Mouse (Mus musculus) testis, adult 2 months (tissue): ENCODE measurements at regions not wholly inside any gene's neighbourhood (a gene's known extent, or its start where the extent isn't known, plus 50 kb on each side); places are given as distances from the start of the nearest gene placed in this dataset.

ENCODE experiments used
- CTCF ChIP-seq: fragments of 200-500 bp; IDR thresholded peaks from 2 replicates; pipeline ENCODE4 v1.5.1; 2012; ENCODE audit warnings: low read depth, mild to moderate bottlenecking, inconsistent platforms, low read length, moderate library complexity; ENCODE audit not compliant: control insufficient read depth, insufficient read depth, insufficient replicate concordance
- POLR2A ChIP-seq: fragments of 200-500 bp; IDR thresholded peaks from 2 replicates; pipeline ENCODE4 v1.6.1; 2012; ENCODE audit warnings: low read depth, mild to moderate bottlenecking, inconsistent platforms, low read length, moderate library complexity; ENCODE audit not compliant: control insufficient read depth

DNA sequence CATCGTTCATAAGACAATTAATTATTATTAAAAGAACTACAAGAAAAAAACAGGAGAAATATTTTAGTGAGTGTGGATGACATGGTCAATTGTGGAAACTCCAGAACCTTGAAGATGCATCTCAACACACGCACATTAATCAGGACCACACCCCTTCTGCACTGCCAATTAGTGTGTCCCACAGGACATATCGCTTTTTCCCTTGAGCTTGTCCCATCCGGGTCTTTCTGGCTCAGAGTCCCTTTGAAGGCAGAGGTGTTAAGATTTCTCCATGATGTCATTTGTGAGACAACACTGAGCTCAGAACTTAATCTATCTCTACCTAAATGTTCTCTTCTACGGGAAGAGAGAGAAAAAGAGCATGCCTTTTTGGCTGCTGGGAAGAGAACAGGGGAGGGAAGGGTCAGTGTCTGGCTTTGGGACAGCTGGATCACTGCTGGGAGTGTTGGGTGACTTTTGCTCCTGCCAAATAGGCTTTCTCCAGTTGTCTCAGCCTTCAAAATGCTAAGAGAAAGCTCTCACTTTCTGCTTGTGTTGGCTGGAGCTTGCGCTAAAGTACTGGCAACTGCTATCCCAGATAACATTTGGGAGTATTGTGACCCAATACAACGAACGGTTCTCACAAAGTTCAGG, 162.6 kb upstream of the Prickle1 start:
- TF ChIP-seq CTCF (no peak), POLR2A (no peak)
